Mouse (Mus musculus): ENCODE results near the gene Ick. TPM values are rescaled to one million over a fixed set of nuclear protein-coding genes. Genes with fewer than 3 reads are reported as not detected.
A peak's percentile ranks its signal among the peaks of the same experiment; 100 is the strongest.
"Not testable (repeated sequence)": the region's sequence is repeated elsewhere in the genome, so short reads cannot be mapped to it uniquely, and the experiment has no call there.

The Ick gene
- polyA plus RNA-seq, 1 experiment from 2014 or later: 16.8 TPM

DNA sequence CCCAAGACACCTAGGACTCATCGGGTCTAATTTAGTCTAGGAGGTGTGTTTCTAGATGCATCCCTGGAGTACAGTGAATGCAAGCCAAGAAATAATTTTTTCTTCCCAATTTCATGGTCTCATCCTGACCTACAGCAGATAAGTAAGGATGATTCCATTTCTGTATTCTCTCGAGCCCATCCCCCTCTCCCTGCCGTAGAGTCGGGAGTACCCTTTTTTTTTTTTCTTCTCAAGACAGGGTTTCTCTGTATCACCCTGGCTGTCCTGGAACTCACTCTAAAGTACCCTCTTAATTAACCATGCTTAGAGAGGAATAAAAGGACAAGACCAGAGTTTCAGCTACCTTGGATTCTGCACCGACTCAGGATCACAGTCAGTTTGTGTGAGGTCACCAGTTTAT, 69.2 kb downstream of the Ick start:
- Histone ChIP-seq H3K27me3 (ENCODE audit: control insufficient read depth, insufficient read depth, low read length) (no peaks in the 10 kb centered on the region), H3K4me2 (no peak overlapping the region), H3K4me1 (ENCODE audit: control insufficient read depth, insufficient read depth, low read length) (0 out of 2 replicates have a peak, but pooled peaks cover 3% of the 10 kb centered on the region), H3K9ac (ENCODE audit: low read depth, low read length) (no peak overlapping the region), H3K27ac (ENCODE audit: low read depth, low read length) (no peak overlapping the region), H3K4me3 (ENCODE audit: low read depth, low read length) (no peak overlapping the region), H3K9me3 (replicated peaks; ENCODE audit: control insufficient read depth, low read length) (no peaks in the 10 kb centered on the region), H3K36me3 (ENCODE audit: control insufficient read depth, insufficient read depth, low read length) (no peaks in the 10 kb centered on the region)
- no peak for ATAC-seq (replicated peaks; ENCODE audit: insufficient number of reproducible peaks, low FRiP score, low TSS enrichment)
- 80% methylated on average over 5 of the region's 5 CpGs for WGBS (ENCODE audit: insufficient replicate concordance)

DNA sequence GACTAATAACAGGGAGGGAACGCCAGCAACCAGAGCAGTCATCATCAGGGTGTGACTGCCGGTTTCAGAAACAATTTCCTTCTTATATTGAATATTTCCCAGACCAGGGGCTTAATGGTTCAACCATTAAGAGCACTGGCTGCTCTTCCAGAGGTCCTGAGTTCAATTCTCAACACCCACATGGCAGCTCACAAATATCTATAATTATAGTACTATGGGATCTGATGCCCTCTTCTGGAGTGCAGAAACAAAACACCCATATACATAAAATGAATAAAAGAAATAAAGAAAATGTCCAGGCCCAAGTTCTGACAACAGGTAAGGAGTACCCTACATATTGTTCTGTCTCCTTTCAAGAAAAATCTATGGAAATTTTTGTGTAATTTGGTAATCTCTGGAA, 70.1 kb downstream of the Ick start:
- WGBS (ENCODE audit: insufficient replicate concordance): 86% methylated on average over 2 of the region's 2 CpGs
- H3K36me3 ChIP-seq (ENCODE audit: control insufficient read depth, insufficient read depth, low read length): no peaks in the 10 kb centered on the region
- no peak overlapping the region for H3K27ac ChIP-seq (ENCODE audit: low read depth, low read length)
- no peaks in the 10 kb centered on the region for H3K27me3 ChIP-seq (ENCODE audit: control insufficient read depth, insufficient read depth, low read length)
- H3K4me1 ChIP-seq (ENCODE audit: control insufficient read depth, insufficient read depth, low read length): 0 out of 2 replicates have a peak, but pooled peaks cover 3% of the 10 kb centered on the region
- no peaks in the 10 kb centered on the region for H3K9me3 ChIP-seq (replicated peaks; ENCODE audit: control insufficient read depth, low read length)
- no peak for ATAC-seq (replicated peaks; ENCODE audit: insufficient number of reproducible peaks, low FRiP score, low TSS enrichment)
- no peak overlapping the region for H3K4me3 ChIP-seq (ENCODE audit: low read depth, low read length)
- H3K4me2 ChIP-seq: no peak overlapping the region
- H3K9ac ChIP-seq (ENCODE audit: low read depth, low read length): no peak overlapping the region

DNA sequence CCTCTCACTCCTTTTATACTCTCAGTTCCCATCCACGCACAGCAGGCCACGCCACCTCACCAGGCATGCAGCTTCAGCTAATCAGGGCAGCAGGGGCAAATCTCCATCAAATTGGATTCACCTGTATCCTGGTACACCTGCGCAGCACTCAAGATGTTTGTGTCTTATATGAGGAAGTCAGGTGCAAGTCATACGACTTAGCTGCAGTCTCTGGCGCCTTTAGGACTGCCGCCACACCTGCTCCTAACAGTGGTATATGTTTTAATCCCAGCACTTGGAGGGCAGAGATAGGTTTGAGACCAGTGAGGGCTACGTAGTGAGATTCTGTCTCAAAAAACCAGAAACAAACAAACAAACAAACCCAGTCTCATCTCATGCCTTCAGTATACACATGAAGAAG, 73.5 kb downstream of the Ick start, which contains the start of gene Gsta4:
Gene Gsta4, plus strand, starts transcription at position 301 of the 400 bp plus-strand sequence.
- not testable (repeated sequence) for H3K27me3 ChIP-seq (ENCODE audit: control insufficient read depth, insufficient read depth, low read length); H3K9ac ChIP-seq (ENCODE audit: low read depth, low read length); H3K9me3 ChIP-seq (replicated peaks; ENCODE audit: control insufficient read depth, low read length); H3K4me1 ChIP-seq (ENCODE audit: control insufficient read depth, insufficient read depth, low read length); H3K36me3 ChIP-seq (ENCODE audit: control insufficient read depth, insufficient read depth, low read length); H3K4me2 ChIP-seq; H3K4me3 ChIP-seq (ENCODE audit: low read depth, low read length); H3K27ac ChIP-seq (ENCODE audit: low read depth, low read length); ATAC-seq (replicated peaks; ENCODE audit: insufficient number of reproducible peaks, low FRiP score, low TSS enrichment)
- WGBS (ENCODE audit: insufficient replicate concordance): 90% methylated on average over 4 of the region's 7 CpGs

- Histone ChIP-seq H3K4me2 (no peak overlapping the region), H3K27ac (ENCODE audit: low read depth, low read length) (no peak overlapping the region), H3K9ac (ENCODE audit: low read depth, low read length) (no peak overlapping the region), H3K27me3 (ENCODE audit: control insufficient read depth, insufficient read depth, low read length) (no peaks in the 10 kb centered on the region), H3K4me1 (ENCODE audit: control insufficient read depth, insufficient read depth, low read length) (peaks cover 8% of the 10 kb centered on the region; the same call in 1 of the 2 replicates), H3K9me3 (replicated peaks; ENCODE audit: control insufficient read depth, low read length) (no peaks in the 10 kb centered on the region), H3K4me3 (ENCODE audit: low read depth, low read length) (no peak overlapping the region), H3K36me3 (ENCODE audit: control insufficient read depth, insufficient read depth, low read length) (no peaks in the 10 kb centered on the region)
- no peak for ATAC-seq (replicated peaks; ENCODE audit: insufficient number of reproducible peaks, low FRiP score, low TSS enrichment)
- 87% methylated on average over 9 of the region's 9 CpGs for WGBS (ENCODE audit: insufficient replicate concordance)
These were observed 76.7 kb downstream of the Ick start for GRCm38 (mm10) chr9:78185686-78186085.

GRCm38 (mm10) chr9:78188910-78189309, 79.9 kb downstream of the Ick start:
- WGBS (ENCODE audit: insufficient replicate concordance): 50% methylated on average over 8 of the region's 8 CpGs
- ATAC-seq (replicated peaks; ENCODE audit: insufficient number of reproducible peaks, low FRiP score, low TSS enrichment): no peak
- no peaks in the 10 kb centered on the region for H3K9me3 ChIP-seq (replicated peaks; ENCODE audit: control insufficient read depth, low read length)
- peaks cover 23% of the 10 kb centered on the region; the same call in 1 of the 2 replicates for H3K4me1 ChIP-seq (ENCODE audit: control insufficient read depth, insufficient read depth, low read length)
- no peak overlapping the region for H3K27ac ChIP-seq (ENCODE audit: low read depth, low read length)
- no peak overlapping the region for H3K9ac ChIP-seq (ENCODE audit: low read depth, low read length)
- no peaks in the 10 kb centered on the region for H3K36me3 ChIP-seq (ENCODE audit: control insufficient read depth, insufficient read depth, low read length)
- H3K4me2 ChIP-seq: no peak overlapping the region
- H3K27me3 ChIP-seq (ENCODE audit: control insufficient read depth, insufficient read depth, low read length): no peaks in the 10 kb centered on the region
- no peak overlapping the region for H3K4me3 ChIP-seq (ENCODE audit: low read depth, low read length)

- Histone ChIP-seq H3K27ac (ENCODE audit: low read depth, low read length) (no peak overlapping the region), H3K27me3 (ENCODE audit: control insufficient read depth, insufficient read depth, low read length) (no peaks in the 10 kb centered on the region), H3K4me2 (peak overlapping the region; percentile 89), H3K36me3 (ENCODE audit: control insufficient read depth, insufficient read depth, low read length) (no peaks in the 10 kb centered on the region), H3K4me1 (ENCODE audit: control insufficient read depth, insufficient read depth, low read length) (peaks cover 23% of the 10 kb centered on the region; the same call in 1 of the 2 replicates), H3K9me3 (replicated peaks; ENCODE audit: control insufficient read depth, low read length) (no peaks in the 10 kb centered on the region), H3K9ac (ENCODE audit: low read depth, low read length) (peak overlapping the region; percentile 66), H3K4me3 (ENCODE audit: low read depth, low read length) (peak overlapping the region; percentile 60)
- 2% methylated on average over 19 of the region's 19 CpGs for WGBS (ENCODE audit: insufficient replicate concordance)
- 0 out of 2 replicates have a peak, but pooled peaks have one; percentile 40 for ATAC-seq (replicated peaks; ENCODE audit: insufficient number of reproducible peaks, low FRiP score, low TSS enrichment)
These were observed 82.0 kb downstream of the Ick start for GRCm38 (mm10) chr9:78190651-78191634.

- Histone ChIP-seq H3K4me2 (peak overlapping the region; percentile 89), H3K36me3 (ENCODE audit: control insufficient read depth, insufficient read depth, low read length) (no peaks in the 10 kb centered on the region), H3K9me3 (replicated peaks; ENCODE audit: control insufficient read depth, low read length) (no peaks in the 10 kb centered on the region), H3K4me1 (ENCODE audit: control insufficient read depth, insufficient read depth, low read length) (peaks cover 23% of the 10 kb centered on the region; the same call in 1 of the 2 replicates), H3K27ac (ENCODE audit: low read depth, low read length) (no peak overlapping the region), H3K27me3 (ENCODE audit: control insufficient read depth, insufficient read depth, low read length) (no peaks in the 10 kb centered on the region), H3K4me3 (ENCODE audit: low read depth, low read length) (peak overlapping the region; percentile 60), H3K9ac (ENCODE audit: low read depth, low read length) (peak overlapping the region; percentile 66)
- under 1% methylated on average over 18 of the region's 18 CpGs for WGBS (ENCODE audit: insufficient replicate concordance)
- ATAC-seq (replicated peaks; ENCODE audit: insufficient number of reproducible peaks, low FRiP score, low TSS enrichment): no peak; the same call in 1 of the 2 replicates
These were observed 82.7 kb downstream of the Ick start for GRCm38 (mm10) chr9:78191736-78192135.

DNA sequence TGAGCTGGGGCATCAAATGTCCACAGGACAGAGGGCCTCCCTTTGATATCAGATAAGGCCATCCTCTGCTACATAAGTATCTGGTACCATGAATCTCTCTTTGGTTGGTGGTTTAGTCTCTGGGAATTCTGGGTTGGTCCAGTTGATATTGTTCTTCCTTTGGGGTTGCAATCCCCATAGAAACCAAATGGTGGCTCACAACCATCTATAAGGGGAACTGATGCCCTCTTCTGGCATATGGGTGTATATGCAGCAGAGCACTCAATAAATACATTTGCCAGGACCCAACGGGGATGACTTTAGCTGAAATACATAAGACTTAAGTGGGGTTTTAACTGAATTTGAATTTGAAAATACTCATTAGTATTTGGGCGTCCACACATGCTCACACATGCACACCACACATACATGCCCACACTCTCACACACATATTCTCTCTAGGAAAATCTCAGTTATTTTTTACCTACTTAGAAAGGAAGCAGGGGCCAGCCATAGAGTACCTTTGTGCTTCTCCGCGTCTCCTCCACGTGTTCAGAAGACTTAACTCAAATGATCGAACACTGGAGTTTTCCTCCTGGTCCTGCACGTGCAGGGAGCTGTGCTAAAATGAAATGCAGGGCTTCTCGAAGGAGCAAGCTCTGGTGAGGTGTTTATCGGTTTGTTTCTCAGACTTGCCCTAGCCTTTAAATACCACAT, 85.1 kb downstream of the Ick start:
- Histone ChIP-seq H3K4me1 (ENCODE audit: control insufficient read depth, insufficient read depth, low read length) (peaks cover 19% of the 10 kb centered on the region; the same call in 1 of the 2 replicates), H3K36me3 (ENCODE audit: control insufficient read depth, insufficient read depth, low read length) (no peaks in the 10 kb centered on the region), H3K9me3 (replicated peaks; ENCODE audit: control insufficient read depth, low read length) (no peaks in the 10 kb centered on the region), H3K4me3 (ENCODE audit: low read depth, low read length) (no peak overlapping the region), H3K27ac (ENCODE audit: low read depth, low read length) (no peak overlapping the region), H3K27me3 (ENCODE audit: control insufficient read depth, insufficient read depth, low read length) (no peaks in the 10 kb centered on the region), H3K4me2 (no peak overlapping the region), H3K9ac (ENCODE audit: low read depth, low read length) (no peak overlapping the region)
- ATAC-seq (replicated peaks; ENCODE audit: insufficient number of reproducible peaks, low FRiP score, low TSS enrichment): no peak
- WGBS (ENCODE audit: insufficient replicate concordance): 54% methylated on average over 9 of the region's 9 CpGs
